Mouse (Mus musculus): Measurements from ENCODE around the gene Ctcf.

Ctcf gene

DNA sequence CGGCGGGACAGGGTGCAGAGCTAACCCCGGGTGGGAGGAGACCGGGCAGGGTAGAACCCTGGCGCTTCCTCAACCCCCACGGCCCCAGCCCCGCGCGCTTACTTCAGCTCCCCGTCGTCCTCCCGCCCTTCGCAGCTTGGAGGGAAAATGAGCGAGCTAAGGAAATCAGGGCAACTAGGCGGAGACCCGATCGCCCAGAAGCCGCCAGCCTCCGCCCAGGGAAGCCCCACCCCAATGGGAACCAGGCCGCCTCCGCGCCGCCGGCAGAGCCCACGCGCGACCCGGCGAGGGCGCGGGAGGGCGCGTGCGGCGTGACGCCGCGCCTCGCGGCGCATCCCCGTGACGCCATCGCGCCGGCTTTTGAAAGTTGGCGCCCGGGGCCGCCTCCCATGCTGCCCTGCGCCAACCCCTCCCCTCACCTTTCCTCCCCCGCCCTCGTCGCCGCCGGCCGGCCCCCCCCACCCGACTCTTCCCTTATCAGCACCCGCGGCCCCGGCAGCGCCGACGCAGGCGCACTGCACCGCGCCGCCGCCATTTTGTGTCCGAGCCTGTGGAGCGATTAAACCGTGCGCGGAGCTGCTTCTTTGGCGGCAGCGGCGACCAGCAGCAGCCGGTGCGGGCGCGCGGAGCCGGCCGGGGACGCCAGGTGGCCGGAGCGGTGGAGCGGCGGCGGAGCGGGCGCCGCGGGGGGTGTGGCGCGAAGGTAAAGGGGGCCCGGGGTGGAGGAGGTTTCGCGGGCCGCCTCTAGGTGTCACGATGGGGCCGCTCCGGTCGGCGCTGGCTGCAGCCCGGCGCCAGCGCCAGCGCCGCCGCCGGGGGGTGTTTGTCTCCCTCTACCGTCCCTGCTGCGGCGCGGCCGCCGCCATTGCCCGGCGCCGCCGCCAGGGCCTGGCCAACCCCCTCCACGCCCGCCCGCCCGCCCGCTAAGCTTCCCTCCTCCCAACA, at the start of gene Ctcf:
Gene Ctcf, plus strand, starts transcription at position 551 of the 945 bp plus-strand sequence.
- WGBS: under 1% methylated on average over 111 of the region's 126 CpGs

DNA sequence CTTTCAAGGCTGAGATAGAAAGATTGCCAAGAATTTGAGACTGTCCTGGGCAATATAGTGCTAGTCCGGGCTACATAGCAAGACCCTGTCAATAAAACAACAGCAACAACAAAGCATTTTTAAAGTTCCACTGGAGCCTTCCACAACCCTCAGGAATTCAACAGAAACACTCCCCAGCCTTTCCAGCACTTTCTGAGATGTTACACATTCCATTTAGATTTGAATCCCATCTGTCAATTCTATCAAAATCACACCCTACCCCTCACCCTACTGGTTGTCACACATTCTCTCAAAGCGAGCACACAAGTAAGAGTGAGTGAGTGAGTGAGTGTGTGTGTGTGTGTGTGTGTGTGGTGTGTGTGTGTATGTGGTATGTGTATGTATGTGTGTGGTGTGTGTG, 43.9 kb upstream of the Ctcf start:
- 64% methylated on average over 2 of the region's 2 CpGs for WGBS

GRCm38 (mm10) chr8:105593859-105594258, 42.5 kb upstream of the Ctcf start:
- 15% methylated on average over 15 of the region's 15 CpGs for WGBS

DNA sequence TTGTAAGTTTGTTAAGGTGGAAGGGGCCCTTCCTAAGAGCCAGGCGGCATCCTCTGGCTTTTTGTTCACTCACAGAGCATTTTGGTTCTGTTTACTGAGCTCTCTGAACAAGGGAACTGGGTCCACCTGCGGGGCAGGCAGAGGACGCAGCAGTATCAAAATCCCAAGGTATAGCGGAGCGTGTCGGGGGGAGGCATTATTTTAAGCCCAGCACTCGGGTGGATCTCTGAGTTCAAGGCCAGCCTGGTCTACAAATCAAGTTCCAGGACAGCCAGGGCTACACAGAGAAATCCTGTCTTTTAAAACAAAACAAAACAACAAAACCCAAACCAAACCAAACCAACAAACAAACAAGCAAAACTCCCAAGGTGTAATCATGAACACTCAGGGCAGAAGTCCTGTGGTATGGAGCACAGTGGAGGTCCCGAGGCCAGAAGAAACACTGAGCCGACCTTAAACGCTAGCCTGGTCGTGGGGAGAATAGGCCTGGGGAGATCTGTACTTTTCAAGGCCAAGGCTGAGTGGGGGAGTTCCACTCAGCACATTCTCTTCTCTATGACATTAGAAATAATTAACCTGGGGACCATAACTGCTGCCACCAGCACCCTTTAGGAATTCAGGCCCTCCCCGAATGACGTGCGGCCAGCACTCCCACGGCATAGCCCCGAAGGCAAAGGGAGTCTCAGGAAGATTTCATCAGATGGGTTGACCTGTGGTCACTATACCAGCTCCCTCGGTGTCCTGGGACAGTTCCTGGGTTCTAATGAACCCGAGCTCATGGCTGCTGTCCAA, 41.7 kb upstream of the Ctcf start:
- WGBS: 86% methylated on average over 18 of the region's 18 CpGs

DNA sequence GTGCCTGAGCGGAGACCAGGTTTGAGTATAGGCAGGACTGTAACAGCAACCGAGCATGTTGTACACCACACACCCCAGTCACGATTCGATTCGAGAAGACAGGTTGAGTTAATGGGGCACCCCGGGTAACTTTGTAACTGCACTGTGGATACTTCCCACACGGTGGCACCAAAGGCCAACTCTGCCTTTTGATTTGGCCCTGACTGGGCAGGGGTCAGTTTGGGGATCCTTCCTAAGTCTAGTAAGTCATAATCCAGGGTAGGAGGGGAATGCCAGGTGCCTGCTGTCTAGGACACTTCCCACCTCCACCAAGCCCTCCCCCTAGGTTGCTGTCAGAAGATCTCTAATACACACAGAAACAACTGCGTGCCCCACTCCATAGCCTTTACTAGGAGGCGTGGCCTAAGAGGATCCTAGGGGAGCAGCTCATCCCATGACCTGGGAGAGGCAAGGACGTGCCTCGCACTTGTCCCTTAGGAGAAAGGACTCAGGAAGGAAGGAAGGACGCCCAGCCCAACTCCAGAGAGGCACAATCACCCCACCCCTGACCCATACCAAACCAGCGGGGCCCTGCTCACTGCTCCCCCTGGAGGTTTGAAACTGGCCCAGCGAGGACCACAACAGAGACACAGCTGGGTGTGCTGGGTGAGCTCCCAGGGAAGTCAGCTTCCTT, 39.9 kb upstream of the Ctcf start:
- 8% methylated on average over 14 of the region's 14 CpGs for WGBS

DNA sequence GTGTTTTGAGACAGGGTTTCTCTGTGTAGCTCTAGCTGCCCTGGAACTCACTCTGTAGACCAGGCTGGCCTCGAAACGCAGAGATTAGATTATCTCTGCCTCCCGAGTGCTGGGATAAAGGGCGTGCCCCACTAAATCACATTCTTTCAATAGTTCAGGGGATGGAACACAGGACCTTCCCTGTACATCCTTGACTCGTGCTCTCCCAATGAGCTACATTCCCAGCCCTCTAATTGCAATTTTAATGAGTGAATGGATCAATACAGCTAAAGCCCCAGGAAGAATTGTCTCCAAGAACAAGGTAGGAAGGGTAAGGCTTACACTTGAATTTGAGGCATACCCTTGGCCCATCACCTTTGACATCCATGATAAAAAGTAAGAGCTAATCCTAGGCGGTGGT, 37.6 kb upstream of the Ctcf start:
- WGBS: 89% methylated on average over 6 of the region's 6 CpGs

GRCm38 (mm10) chr8:105601301-105601700, 35.1 kb upstream of the Ctcf start:
- 80% methylated on average over 5 of the region's 5 CpGs for WGBS

- WGBS: 97% methylated on average over 2 of the region's 3 CpGs
These were observed 33.8 kb upstream of the Ctcf start for GRCm38 (mm10) chr8:105602540-105602939.

- under 1% methylated on average over 40 of the region's 42 CpGs for WGBS
These were observed 31.5 kb upstream of the Ctcf start, which contains the start of gene Ripor1 for GRCm38 (mm10) chr8:105604804-105605381. Ripor1 (plus strand) TSS chr8:105605255.

GRCm38 (mm10) chr8:105605491-105606188, 30.7 kb upstream of the Ctcf start:
- WGBS: under 1% methylated on average over 39 of the region's 39 CpGs

- WGBS: 2% methylated on average over 30 of the region's 30 CpGs
These were observed 30.0 kb upstream of the Ctcf start for GRCm38 (mm10) chr8:105606189-105607023.

- 8% methylated on average over 10 of the region's 10 CpGs for WGBS
These were observed 29.3 kb upstream of the Ctcf start for GRCm38 (mm10) chr8:105607062-105607461.

DNA sequence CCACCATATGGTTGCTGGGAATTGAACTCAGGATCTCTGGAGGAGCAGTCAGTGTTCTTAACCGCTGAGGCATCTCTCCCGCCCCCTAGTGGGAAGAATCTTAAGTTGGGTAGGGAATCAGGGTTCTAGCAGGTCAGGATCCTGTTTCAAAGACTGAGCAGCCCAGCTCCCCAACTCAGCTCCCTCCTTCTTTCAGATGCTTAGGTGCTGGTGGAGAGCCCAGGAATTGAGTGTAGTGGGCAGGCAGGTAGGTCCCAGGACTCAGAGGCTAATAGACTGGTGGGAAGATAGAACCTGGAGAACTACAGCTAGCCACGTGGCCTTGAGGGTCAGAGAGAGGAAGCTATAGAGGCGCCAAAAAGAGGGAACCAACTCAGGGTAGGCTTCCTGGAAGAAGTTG, 28.7 kb upstream of the Ctcf start:
- 29% methylated on average over 4 of the region's 4 CpGs for WGBS

GRCm38 (mm10) chr8:105609355-105609754, 27.0 kb upstream of the Ctcf start:
- WGBS: 62% methylated on average over 2 of the region's 2 CpGs

DNA sequence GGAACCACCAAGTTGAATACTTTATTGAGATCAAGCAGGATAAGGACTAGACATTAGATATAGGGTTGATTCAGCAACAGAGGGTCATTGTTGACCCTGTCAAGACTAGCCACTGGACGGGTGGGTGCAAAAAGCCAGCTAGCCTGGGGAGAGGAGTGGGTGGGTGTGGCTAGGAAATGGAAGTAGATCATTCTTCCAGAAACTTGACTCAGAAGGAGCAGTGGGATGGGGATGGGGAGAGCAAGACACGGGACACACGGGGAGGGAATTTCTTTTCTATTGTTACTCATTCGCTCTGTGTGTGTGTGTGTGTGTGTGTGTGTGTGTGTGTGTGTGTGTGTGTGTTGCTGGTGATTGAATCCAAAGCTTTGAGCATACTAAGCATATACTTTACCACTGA, 26.6 kb upstream of the Ctcf start:
- 49% methylated on average over 4 of the region's 4 CpGs for WGBS

DNA sequence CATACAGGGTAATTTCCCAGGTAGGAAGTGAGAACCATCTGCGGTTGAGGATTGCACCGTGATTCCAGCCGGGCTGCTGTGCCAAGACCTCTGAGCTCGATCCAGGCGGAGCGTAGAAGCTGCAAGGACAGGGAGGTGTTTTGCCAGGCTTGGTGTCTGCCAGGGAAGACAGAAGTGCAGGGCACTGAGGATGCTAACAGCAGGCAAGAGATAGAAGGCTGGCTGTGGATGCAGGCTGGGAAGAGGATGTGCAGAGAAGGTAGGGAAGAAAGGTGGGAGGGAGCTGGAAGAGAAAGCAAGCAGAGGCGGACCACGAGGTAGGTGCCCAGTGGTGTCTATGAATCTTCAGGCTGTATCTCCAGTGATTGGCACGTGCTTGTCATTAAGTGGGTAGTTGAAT, 24.5 kb upstream of the Ctcf start:
- WGBS: 36% methylated on average over 9 of the region's 9 CpGs

- 19% methylated on average over 20 of the region's 20 CpGs for WGBS
These were observed 23.3 kb upstream of the Ctcf start for GRCm38 (mm10) chr8:105613037-105613436.

- WGBS: 14% methylated on average over 50 of the region's 50 CpGs
These were observed 22.4 kb upstream of the Ctcf start for GRCm38 (mm10) chr8:105613830-105614511.

GRCm38 (mm10) chr8:105615942-105616341, 20.4 kb upstream of the Ctcf start:
- 60% methylated on average over 9 of the region's 9 CpGs for WGBS

Measured in cerebral cortex, adult 2 months (tissue).